Mouse (Mus musculus) thymus, adult 2 months (tissue): ENCODE measurements at regions not wholly inside any gene's neighbourhood (a gene's known extent, or its start where the extent isn't known, plus 50 kb on each side); places are given as distances from the start of the nearest gene placed in this dataset.

ENCODE experiments used
- DNase-seq: peaks from one replicate; pipeline ENCODE4 v3.0.0; 2021
- H3K27ac ChIP-seq: fragments of 200-500 bp; 2 replicates; pipeline ENCODE4 v1.5.1; 2012; ENCODE audit warnings: low read length, control low read depth; ENCODE audit not compliant: control insufficient read depth, insufficient read depth
- H3K27me3 ChIP-seq: fragments of 200-500 bp; 2 replicates; pipeline ENCODE4 v1.6.1; 2012; ENCODE audit warnings: mild to moderate bottlenecking, low read length, moderate library complexity, mixed read lengths; ENCODE audit not compliant: control insufficient read depth, insufficient read depth
- H3K36me3 ChIP-seq: fragments of 200-500 bp; 2 replicates; pipeline ENCODE4 v1.6.1; 2012; ENCODE audit warnings: mild to moderate bottlenecking, low read length, moderate library complexity; ENCODE audit not compliant: control insufficient read depth, insufficient read depth
- H3K4me1 ChIP-seq: fragments of 200-500 bp; replicated peaks from 2 replicates; pipeline ENCODE4 v1.6.1; 2012; ENCODE audit warnings: low read length; ENCODE audit not compliant: control insufficient read depth, insufficient read depth
- H3K4me3 ChIP-seq: fragments of 200-500 bp; 2 replicates; pipeline ENCODE4 v1.5.1; 2012; ENCODE audit warnings: mild to moderate bottlenecking, low read length, control low read depth, moderate library complexity; ENCODE audit not compliant: control insufficient read depth, insufficient read depth
- CTCF ChIP-seq: fragments of 200-500 bp; IDR thresholded peaks from 2 replicates; pipeline ENCODE4 v1.5.1; 2012; ENCODE audit warnings: mild to moderate bottlenecking, control low read depth, low read length, moderate library complexity, borderline replicate concordance; ENCODE audit not compliant: control insufficient read depth, poor library complexity, insufficient read depth; ENCODE audit errors: extremely low read depth
- POLR2A ChIP-seq: fragments of 200-500 bp; IDR thresholded peaks from 2 replicates; pipeline ENCODE4 v1.6.1; 2012; ENCODE audit warnings: mild to moderate bottlenecking, low read length, control low read depth, moderate library complexity; ENCODE audit not compliant: control insufficient read depth, poor library complexity, insufficient read depth; ENCODE audit errors: extremely low read depth
- WGBS: fragments of 180-500 bp; shearing (Covaris S2); methylation state at CpG from one replicate; pipeline ENCODE4 v1.1.7; 2018; 5-methylcytosine and 5-hydroxymethylcytosine counted together

GRCm38 (mm10) chr17:79553850-79554249, 57.8 kb upstream of the Rmdn2 start:
- no peaks in the 10 kb centered on the region for H3K27me3 ChIP-seq
- TF ChIP-seq POLR2A (no peak), CTCF (no peak)
- DNase-seq, result no peak
- no peak overlapping the region for H3K27ac ChIP-seq
- H3K36me3 ChIP-seq, result no peaks in the 10 kb centered on the region
- no peaks in the 10 kb centered on the region for H3K4me1 ChIP-seq
- H3K4me3 ChIP-seq, result no peak overlapping the region
- 97% methylated on average over 2 of the region's 2 CpGs for WGBS

GRCm38 (mm10) chr17:79555593-79555992, 56.1 kb upstream of the Rmdn2 start:
- no peaks in the 10 kb centered on the region for H3K4me1 ChIP-seq
- no peak for DNase-seq
- H3K27me3 ChIP-seq, result no peaks in the 10 kb centered on the region
- no peak overlapping the region for H3K4me3 ChIP-seq
- no peaks in the 10 kb centered on the region for H3K36me3 ChIP-seq
- 65% methylated on average over 1 of the region's 1 CpGs for WGBS
- no peak overlapping the region for H3K27ac ChIP-seq
- TF ChIP-seq CTCF (no peak), POLR2A (no peak)
